Mouse (Mus musculus) CH12.LX (cell line): ENCODE measurements around the gene Recql5. TPM values are rescaled to one million over a fixed set of nuclear protein-coding genes. Genes with fewer than 3 reads are reported as not detected.

Experiments used
- DNase-seq: peaks from one replicate; pipeline ENCODE4 v3.0.0-alpha.2; 2013; ENCODE audit errors: extremely low read depth
- H3K27ac ChIP-seq: 2 replicates; pipeline ENCODE4 v1.5.1; 2012; ENCODE audit warnings: low read depth, mild to moderate bottlenecking, control low read depth, moderate library complexity; ENCODE audit not compliant: insufficient read depth
- H3K27me3 ChIP-seq: replicated peaks from 2 replicates; pipeline ENCODE3; 2012; ENCODE audit warnings: inconsistent platforms
- H3K36me3 ChIP-seq, 2 experiments: replicated peaks in 1 of 2; 2 replicates each; pipeline versions ENCODE3 to v1.6.1; 2012; ENCODE audit warnings: inconsistent platforms in 1 of 2, low read length in 1 of 2, mild to moderate bottlenecking in 1 of 2, mixed read lengths in 1 of 2, moderate library complexity in 1 of 2; ENCODE audit not compliant: control insufficient read depth in 1 of 2, insufficient read depth in 1 of 2
- H3K4me1 ChIP-seq, 2 experiments: 2 replicates each; pipeline ENCODE4 v1.6.1; 2012; ENCODE audit warnings: inconsistent platforms in 1 of 2, moderate library complexity in 1 of 2; ENCODE audit not compliant: insufficient read depth in 2 of 2, control insufficient read depth in 1 of 2
- H3K4me2 ChIP-seq: 2 replicates; pipeline ENCODE4 v1.6.1; 2012; ENCODE audit warnings: low read depth, mild to moderate bottlenecking, control low read depth; ENCODE audit not compliant: poor library complexity, insufficient read depth, severe bottlenecking
- H3K4me3 ChIP-seq, 3 experiments: fragments of 150-350 bp in 1 of 3; sonication (generic) in 1 of 3; replicated peaks in 1 of 3; 2 replicates each; pipeline versions ENCODE3 to v1.5.1; 2011 to 2012; ENCODE audit warnings: low read depth in 2 of 3, low read length in 2 of 3, mild to moderate bottlenecking in 2 of 3, moderate library complexity in 2 of 3, control low read depth in 1 of 3, improper control_type of control experiment in 1 of 3, inconsistent platforms in 1 of 3, mixed read lengths in 1 of 3; ENCODE audit not compliant: poor library complexity in 1 of 3
- H3K79me2 ChIP-seq: replicated peaks from 2 replicates; pipeline ENCODE4 v1.6.1; 2012; ENCODE audit warnings: mild to moderate bottlenecking, moderate library complexity; ENCODE audit not compliant: control insufficient read depth, poor library complexity, insufficient read depth, severe bottlenecking; ENCODE audit errors: extremely low read depth
- H3K9ac ChIP-seq: 2 replicates; pipeline ENCODE4 v1.6.1; 2012; ENCODE audit warnings: low read depth, mild to moderate bottlenecking, control low read depth, moderate library complexity; ENCODE audit not compliant: insufficient read depth
- H3K9me3 ChIP-seq: replicated peaks from 2 replicates; pipeline ENCODE3; 2012; ENCODE audit warnings: low read length, inconsistent platforms, mixed read lengths
- CHD1 ChIP-seq: IDR thresholded peaks from 2 replicates; pipeline ENCODE4 v1.6.1; 2012; ENCODE audit warnings: low read depth, low read length, improper control_type of control experiment, inconsistent platforms
- CHD2 ChIP-seq: IDR thresholded peaks from 2 replicates; pipeline ENCODE4 v1.6.1; 2011; ENCODE audit warnings: low read length, improper control_type of control experiment
- CTCF ChIP-seq, 2 experiments: IDR thresholded peaks in 1 of 2; conservative IDR thresholded peaks in 1 of 2; 2 replicates each; pipeline ENCODE4 v1.5.1; 2011 to 2012; ENCODE audit warnings: low read depth in 2 of 2, low read length in 2 of 2, improper control_type of control experiment in 1 of 2, inconsistent platforms in 1 of 2, mild to moderate bottlenecking in 1 of 2, moderate library complexity in 1 of 2
- ELF1 ChIP-seq: IDR thresholded peaks from 2 replicates; pipeline ENCODE4 v1.6.1; 2014; ENCODE audit warnings: low read depth, mild to moderate bottlenecking, inconsistent platforms, low read length, improper control_type of control experiment
- EP300 ChIP-seq: IDR thresholded peaks from 2 replicates; pipeline ENCODE4 v1.6.1; 2011; ENCODE audit warnings: low read length, improper control_type of control experiment
- ETS1 ChIP-seq: conservative IDR thresholded peaks from 2 replicates; pipeline ENCODE4 v1.6.1; 2012; ENCODE audit warnings: low read depth, mild to moderate bottlenecking, inconsistent platforms, low read length, improper control_type of control experiment, moderate library complexity
- IRF4 ChIP-seq: IDR thresholded peaks from 2 replicates; pipeline ENCODE4 v1.6.1; 2014; ENCODE audit warnings: low read depth, mild to moderate bottlenecking, inconsistent platforms, low read length, improper control_type of control experiment
- JUN ChIP-seq: IDR thresholded peaks from 2 replicates; pipeline ENCODE4 v1.6.1; 2011; ENCODE audit warnings: low read depth, mild to moderate bottlenecking, low read length, improper control_type of control experiment, moderate library complexity; ENCODE audit not compliant: insufficient read depth
- KAT2A ChIP-seq: IDR thresholded peaks from 2 replicates; pipeline ENCODE4 v1.6.1; 2012; ENCODE audit warnings: low read length, improper control_type of control experiment, inconsistent platforms; ENCODE audit not compliant: insufficient replicate concordance
- MAX ChIP-seq: IDR thresholded peaks from 2 replicates; pipeline ENCODE4 v1.6.1; 2011; ENCODE audit warnings: low read length, improper control_type of control experiment
- MAZ ChIP-seq: IDR thresholded peaks from 2 replicates; pipeline ENCODE4 v1.6.1; 2012; ENCODE audit warnings: low read depth, mild to moderate bottlenecking, inconsistent platforms, low read length, improper control_type of control experiment, moderate library complexity
- MEF2A ChIP-seq: IDR thresholded peaks from 2 replicates; pipeline ENCODE4 v1.6.1; 2014; ENCODE audit warnings: low read depth, mild to moderate bottlenecking, inconsistent platforms, low read length, improper control_type of control experiment, borderline replicate concordance
- NELFE ChIP-seq: IDR thresholded peaks from 2 replicates; pipeline ENCODE4 v1.6.1; 2011; ENCODE audit warnings: low read depth, low read length, improper control_type of control experiment
- NRF1 ChIP-seq: IDR thresholded peaks from 2 replicates; pipeline ENCODE4 v1.6.1; 2014; ENCODE audit warnings: low read depth, mild to moderate bottlenecking, inconsistent platforms, low read length, improper control_type of control experiment, moderate library complexity
- PAX5 ChIP-seq: IDR thresholded peaks from 2 replicates; pipeline ENCODE4 v1.6.1; 2012; ENCODE audit warnings: low read length, inconsistent platforms, mixed read lengths
- POLR2A ChIP-seq: IDR thresholded peaks from 2 replicates; pipeline ENCODE4 v1.6.1; 2011; ENCODE audit warnings: low read depth, mild to moderate bottlenecking, improper control_type of control experiment, low read length
- RAD21 ChIP-seq: IDR thresholded peaks from 2 replicates; pipeline ENCODE4 v1.6.1; 2011; ENCODE audit warnings: low read depth, mild to moderate bottlenecking, low read length, improper control_type of control experiment, moderate library complexity
- SIN3A ChIP-seq: IDR thresholded peaks from 2 replicates; pipeline ENCODE4 v1.6.1; 2012; ENCODE audit warnings: low read length, improper control_type of control experiment, inconsistent platforms
- SMC3 ChIP-seq: IDR thresholded peaks from 2 replicates; pipeline ENCODE4 v1.6.1; 2011; ENCODE audit warnings: low read depth, low read length, improper control_type of control experiment
- TCF12 ChIP-seq: IDR thresholded peaks from 2 replicates; pipeline ENCODE4 v1.6.1; 2014; ENCODE audit warnings: low read depth, mild to moderate bottlenecking, inconsistent platforms, low read length, improper control_type of control experiment
- UBTF ChIP-seq: IDR thresholded peaks from 2 replicates; pipeline ENCODE4 v1.6.1; 2012; ENCODE audit warnings: low read depth, mild to moderate bottlenecking, inconsistent platforms, low read length, improper control_type of control experiment, moderate library complexity
- USF1 ChIP-seq: IDR thresholded peaks from 2 replicates; pipeline ENCODE4 v1.6.1; 2014; ENCODE audit warnings: low read depth, mild to moderate bottlenecking, inconsistent platforms, low read length, improper control_type of control experiment
- USF2 ChIP-seq: conservative IDR thresholded peaks from 2 replicates; pipeline ENCODE4 v1.6.1; 2011; ENCODE audit warnings: low read depth, low read length, improper control_type of control experiment
- ZC3H11A ChIP-seq: IDR thresholded peaks from 2 replicates; pipeline ENCODE4 v1.6.1; 2012; ENCODE audit warnings: low read depth, mild to moderate bottlenecking, inconsistent platforms, low read length, improper control_type of control experiment
- ZKSCAN1 ChIP-seq: IDR thresholded peaks from 2 replicates; pipeline ENCODE4 v1.6.1; 2012; ENCODE audit warnings: low read depth, inconsistent platforms, low read length, improper control_type of control experiment, borderline replicate concordance
- ZMIZ1 ChIP-seq: IDR thresholded peaks from 2 replicates; pipeline ENCODE4 v1.6.1; 2012; ENCODE audit warnings: low read depth, mild to moderate bottlenecking, inconsistent platforms, low read length, improper control_type of control experiment
- ZNF384 ChIP-seq: IDR thresholded peaks from 2 replicates; pipeline ENCODE4 v1.6.1; 2012; ENCODE audit warnings: low read depth, low read length, improper control_type of control experiment, inconsistent platforms
- dilution Hi-C: fragments of 300-500 bp; cut with MboI; formaldehyde crosslinking; loops from 2 replicates; pipeline ENCODE4 v1.14.3; 2020; ENCODE audit warnings: low sequenced_read_pairs; ENCODE audit not compliant: extremely low pct_unique_long_range_greater_than_20kb, extremely low pct_ligation_motif_present
- in situ Hi-C: fragments of 300-500 bp; cut with MboI; formaldehyde crosslinking; loops from 3 replicates; pipeline ENCODE4 v1.14.3; 2019; ENCODE audit warnings: low sequenced_read_pairs, low pct_ligation_motif_present, low pct_unique_long_range_greater_than_20kb, mixed read lengths
- polyA plus RNA-seq: library from polyadenylated mRNA; unstranded; fragments of >175 nt; gene quantifications from 2 replicates; pipeline ENCODE4 v1.2.1, GENCODE M21; 2012; ENCODE audit warnings: low read depth; ENCODE audit not compliant: insufficient read length
- total RNA-seq, 2 experiments: library from RNA; depleted of rRNA; stranded (reverse); fragments of 300-350 nt in 1 of 2; fragments of >200 nt in 1 of 2; gene quantifications; 2 replicates each; pipeline ENCODE4 v1.2.3; 2012 to 2014

The Recql5 gene
- total and polyA plus RNA-seq, 3 experiments: 21.8 to 43.3 (median 31.0) TPM

GRCm38 (mm10) chr11:115899486-115900266 lies 33.6 kb downstream of the Recql5 start, which contains the start of gene Smim5:
Gene Smim5, plus strand, starts transcription at chr11:115899966.
- DNase-seq: peak; percentile 72
- H3K9me3 ChIP-seq: no peaks in the 10 kb centered on the region
- TF ChIP-seq NELFE (no peak), SIN3A (peak; percentile 81)
- in situ Hi-C loops (no loop called here), dilution Hi-C loops (no loop called here)
- no peak within 1 kb of the TSS for H3K4me2 ChIP-seq
- no peak within 1 kb of the TSS for H3K27ac ChIP-seq
- no peak within 1 kb of the TSS for H3K9ac ChIP-seq
- H3K79me2 ChIP-seq: no peaks in the 10 kb centered on the region
- H3K36me3 ChIP-seq: peaks cover 30 to 81% of the 10 kb centered on the region in 2 experiments
- no peaks in the 10 kb centered on the region for H3K27me3 ChIP-seq
- peaks cover 22 to 73% of the 10 kb centered on the region in 2 experiments for H3K4me1 ChIP-seq
- no peak within 1 kb of the TSS for H3K4me3 ChIP-seq

GRCm38 (mm10) chr11:115898886-115899285 lies 34.4 kb downstream of the Recql5 start:
- peaks cover 36 to 86% of the 10 kb centered on the region in 2 experiments for H3K36me3 ChIP-seq
- DNase-seq: peak; percentile 75
- no peaks in the 10 kb centered on the region for H3K9me3 ChIP-seq
- no peak for TF ChIP-seq CHD1
- TF ChIP-seq USF1: no peak
- TF ChIP-seq CTCF (conservative IDR thresholded peaks at IDR 0.05 in 1 of 2, IDR thresholded peaks at IDR 0.05 in 1 of 2; ENCODE audit: low read depth in 2 of 2, low read length in 2 of 2): peak; percentile 80 to 95
- TF ChIP-seq NELFE: peak; percentile 48; the same call in 1 of the 2 replicates
- no peak for TF ChIP-seq POLR2A
- peak; percentile 33 for TF ChIP-seq RAD21
- no peak for TF ChIP-seq USF2
- TF ChIP-seq UBTF: no peak
- TF ChIP-seq SIN3A: no peak
- TF ChIP-seq MAZ: no peak
- TF ChIP-seq CHD2: no peak
- peak; percentile 14; the same call in 1 of the 2 replicates for TF ChIP-seq MAX
- TF ChIP-seq KAT2A: no peak
- TF ChIP-seq ZC3H11A: no peak
- TF ChIP-seq PAX5: no peak
- TF ChIP-seq EP300: no peak
- TF ChIP-seq JUN: no peak
- no peak for TF ChIP-seq ETS1
- TF ChIP-seq NRF1: no peak
- no peak for TF ChIP-seq ZNF384
- no peak for TF ChIP-seq MEF2A
- TF ChIP-seq TCF12: no peak
- peak; percentile 59 for TF ChIP-seq SMC3
- 0 out of 2 replicates have a peak, but pooled peaks have one; percentile 8 for TF ChIP-seq IRF4
- no peak for TF ChIP-seq ELF1
- TF ChIP-seq ZMIZ1: no peak
- no peak for TF ChIP-seq ZKSCAN1
- H3K27me3 ChIP-seq: no peaks in the 10 kb centered on the region
- dilution Hi-C loops: no loop called here
- H3K4me2 ChIP-seq: no peak overlapping the region
- H3K27ac ChIP-seq: no peak overlapping the region
- in situ Hi-C loops: no loop called here
- H3K4me3 ChIP-seq: no peak overlapping the region
- H3K9ac ChIP-seq: no peak overlapping the region
- no peaks in the 10 kb centered on the region for H3K79me2 ChIP-seq
- peaks cover 14 to 65% of the 10 kb centered on the region in 2 experiments for H3K4me1 ChIP-seq
